Mouse (Mus musculus) lung, embryonic 14.5 days (tissue): ENCODE results near the gene Dnajc6. TPM values are rescaled to one million over a fixed set of nuclear protein-coding genes. Genes with fewer than 3 reads are reported as not detected.

Experiments used
- ATAC-seq: fragments of 200-750 bp; cut with Nextera tagmentation; 2 replicates; pipeline ENCODE4 v1.8.0; 2017; ENCODE audit warnings: mild to moderate bottlenecking, moderate TSS enrichment, moderate library complexity; ENCODE audit not compliant: insufficient read depth
- DNase-seq: peaks from one replicate; pipeline ENCODE4 v3.0.0-alpha.2; 2015
- H3K27ac ChIP-seq: fragments of 300-500 bp; sonication (generic); 2 replicates; pipeline ENCODE4 v1.5.1; 2014; ENCODE audit warnings: low read depth, mild to moderate bottlenecking, moderate library complexity
- H3K27me3 ChIP-seq: fragments of 300-500 bp; sonication (generic); 2 replicates; pipeline ENCODE4 v1.6.1; 2014; ENCODE audit warnings: low read length, control low read depth; ENCODE audit not compliant: insufficient read depth
- H3K36me3 ChIP-seq: fragments of 300-500 bp; sonication (generic); 2 replicates; pipeline ENCODE4 v1.6.1; 2014; ENCODE audit warnings: control low read depth; ENCODE audit not compliant: insufficient read depth
- H3K4me1 ChIP-seq: fragments of 300-500 bp; sonication (generic); 2 replicates; pipeline ENCODE4 v1.6.1; 2014; ENCODE audit warnings: antibody characterized with exemption, control low read depth; ENCODE audit not compliant: insufficient read depth
- H3K4me2 ChIP-seq: fragments of 300-500 bp; sonication (generic); 2 replicates; pipeline ENCODE4 v1.6.1; 2014; ENCODE audit warnings: mild to moderate bottlenecking
- H3K4me3 ChIP-seq: fragments of 300-500 bp; sonication (generic); 2 replicates; pipeline ENCODE4 v1.5.1; 2014; ENCODE audit warnings: low read depth, low read length
- H3K9ac ChIP-seq: fragments of 300-500 bp; sonication (generic); 2 replicates; pipeline ENCODE4 v1.6.1; 2014
- H3K9me3 ChIP-seq: fragments of 300-500 bp; sonication (generic); 2 replicates; pipeline ENCODE4 v1.6.1; 2016; ENCODE audit warnings: low read depth, low read length, control low read depth
- CTCF ChIP-seq: IDR thresholded peaks from 2 replicates; pipeline ENCODE4 v1.5.1; 2016; ENCODE audit warnings: antibody characterized with exemption, low read depth
- WGBS: fragments of 180-500 bp; shearing (Covaris S2); extraction: QIAGEN DNeasy Blood & Tissue Kit; methylation state at CpG from one replicate; pipeline ENCODE4 v1.1.7; 2014; 5-methylcytosine and 5-hydroxymethylcytosine counted together
- polyA plus RNA-seq: library from polyadenylated mRNA; unstranded; fragments of >200 nt; fragmentation: Nextera tagmentation; extraction: Ambion mirVana; gene quantifications from 2 replicates; pipeline ENCODE4 v1.2.1, GENCODE M21; 2014

Dnajc6 gene
- polyA plus RNA-seq, 1 experiment from 2014 or later = 0.11 TPM

GRCm38 (mm10) chr4:101664766-101665165 is 168.3 kb downstream of the Dnajc6 start:
- TF ChIP-seq CTCF = no peak
- WGBS = 93% methylated on average over 4 of the region's 4 CpGs

GRCm38 (mm10) chr4:101669161-101669560 is 172.7 kb downstream of the Dnajc6 start:
- WGBS = 67% methylated on average over 5 of the region's 5 CpGs
- Histone ChIP-seq H3K4me3 (no peak overlapping the region), H3K36me3 (no peaks in the 10 kb centered on the region), H3K27ac (no peak overlapping the region), H3K4me2 (no peak overlapping the region), H3K9ac (no peak overlapping the region), H3K9me3 (peaks cover 4% of the 10 kb centered on the region; the same call in 1 of the 2 replicates), H3K27me3 (no peaks in the 10 kb centered on the region), H3K4me1 (no peaks in the 10 kb centered on the region)
- ATAC-seq = no peak
- DNase-seq = peak; percentile 23
- TF ChIP-seq CTCF = no peak

More at GRCm38 (mm10) chr4:101664766-101665165, 168.3 kb downstream of the Dnajc6 start:
- no peak overlapping the region for H3K9ac ChIP-seq
- no peaks in the 10 kb centered on the region for H3K27me3 ChIP-seq
- H3K27ac ChIP-seq = no peak overlapping the region
- ATAC-seq (no peak), DNase-seq (no peak)
- no peak overlapping the region for H3K4me2 ChIP-seq
- H3K9me3 ChIP-seq = peaks cover 4% of the 10 kb centered on the region; the same call in 1 of the 2 replicates
- H3K36me3 ChIP-seq = peaks cover 23% of the 10 kb centered on the region
- no peaks in the 10 kb centered on the region for H3K4me1 ChIP-seq
- H3K4me3 ChIP-seq = no peak overlapping the region

GRCm38 (mm10) chr4:101669811-101670210 is 173.4 kb downstream of the Dnajc6 start:
- H3K36me3 ChIP-seq = no peaks in the 10 kb centered on the region
- no peak overlapping the region for H3K9ac ChIP-seq
- no peak for DNase-seq
- no peaks in the 10 kb centered on the region for H3K27me3 ChIP-seq
- H3K4me1 ChIP-seq = no peaks in the 10 kb centered on the region
- 79% methylated on average over 5 of the region's 5 CpGs for WGBS
- peaks cover 4% of the 10 kb centered on the region; the same call in 1 of the 2 replicates for H3K9me3 ChIP-seq
- no peak overlapping the region for H3K4me2 ChIP-seq
- H3K27ac ChIP-seq = no peak overlapping the region
- no peak for TF ChIP-seq CTCF
- no peak overlapping the region for H3K4me3 ChIP-seq
- no peak for ATAC-seq

GRCm38 (mm10) chr4:101674790-101675189 is 178.3 kb downstream of the Dnajc6 start:
- WGBS = 60% methylated on average over 5 of the region's 5 CpGs
- Histone ChIP-seq H3K9me3 (no peaks in the 10 kb centered on the region), H3K27ac (no peak overlapping the region), H3K4me2 (no peak overlapping the region), H3K9ac (no peak overlapping the region), H3K27me3 (no peaks in the 10 kb centered on the region), H3K4me3 (no peak overlapping the region), H3K36me3 (no peaks in the 10 kb centered on the region), H3K4me1 (no peaks in the 10 kb centered on the region)
- no peak for ATAC-seq
- no peak for DNase-seq
- TF ChIP-seq CTCF = no peak

GRCm38 (mm10) chr4:101675726-101676125 is 179.3 kb downstream of the Dnajc6 start:
- whole genome bisulfite sequencing = 30% methylated on average over 4 of the region's 4 CpGs
- H3K27ac ChIP-seq = no peak overlapping the region

GRCm38 (mm10) chr4:101682620-101683019 is 186.2 kb downstream of the Dnajc6 start:
- DNase-seq = no peak
- no peaks in the 10 kb centered on the region for H3K36me3 ChIP-seq
- WGBS = 83% methylated on average over 4 of the region's 4 CpGs

More at GRCm38 (mm10) chr4:101675726-101676125, 179.3 kb downstream of the Dnajc6 start:
- no peak overlapping the region for H3K9ac ChIP-seq
- ATAC-seq = no peak
- H3K27me3 ChIP-seq = no peaks in the 10 kb centered on the region
- no peaks in the 10 kb centered on the region for H3K36me3 ChIP-seq
- no peak overlapping the region for H3K4me2 ChIP-seq
- H3K4me3 ChIP-seq = no peak overlapping the region
- DNase-seq = peak; percentile 54
- no peak for TF ChIP-seq CTCF
- no peaks in the 10 kb centered on the region for H3K4me1 ChIP-seq
- H3K9me3 ChIP-seq = no peaks in the 10 kb centered on the region

GRCm38 (mm10) chr4:101683086-101683485 is 186.6 kb downstream of the Dnajc6 start:
- no peak overlapping the region for H3K4me3 ChIP-seq
- no peak overlapping the region for H3K9ac ChIP-seq
- no peaks in the 10 kb centered on the region for H3K9me3 ChIP-seq
- no peak overlapping the region for H3K27ac ChIP-seq
- TF ChIP-seq CTCF = no peak
- DNase-seq (no peak), ATAC-seq (no peak)
- no peaks in the 10 kb centered on the region for H3K27me3 ChIP-seq
- H3K36me3 ChIP-seq = no peaks in the 10 kb centered on the region
- H3K4me2 ChIP-seq = no peak overlapping the region
- no peaks in the 10 kb centered on the region for H3K4me1 ChIP-seq
- WGBS = 57% methylated on average over 3 of the region's 3 CpGs

More at GRCm38 (mm10) chr4:101682620-101683019, 186.2 kb downstream of the Dnajc6 start:
- ATAC-seq = no peak
- TF ChIP-seq CTCF = no peak
- H3K9me3 ChIP-seq = no peaks in the 10 kb centered on the region
- H3K9ac ChIP-seq = no peak overlapping the region
- no peak overlapping the region for H3K27ac ChIP-seq
- no peaks in the 10 kb centered on the region for H3K27me3 ChIP-seq
- H3K4me3 ChIP-seq = no peak overlapping the region
- H3K4me2 ChIP-seq = no peak overlapping the region
- no peaks in the 10 kb centered on the region for H3K4me1 ChIP-seq
